Mouse (Mus musculus): ENCODE data around the gene Dnajc30.

DNA sequence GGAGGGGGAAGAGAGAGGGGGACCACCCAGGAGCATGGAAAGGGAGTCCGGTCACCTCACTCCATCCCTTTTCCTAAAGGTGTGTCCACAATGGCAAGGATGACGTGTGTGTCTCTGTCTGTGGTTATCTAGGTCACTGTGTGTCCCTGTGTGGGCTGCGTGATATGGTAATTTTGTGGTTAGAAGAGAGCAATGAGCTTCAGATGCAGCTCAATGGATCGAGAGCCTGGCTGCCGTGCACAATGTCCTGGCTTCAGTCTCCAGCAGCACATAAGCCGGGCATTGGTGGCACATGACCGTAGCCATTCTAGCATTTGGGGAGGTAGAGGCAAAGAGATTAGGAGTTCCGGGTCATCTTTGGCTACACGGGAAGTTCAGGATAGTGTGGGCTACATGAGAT is 24.5 kb upstream of the Dnajc30 start:
- TF ChIP-seq GATA1 (IDR thresholded peaks at IDR 0.05; ENCODE audit: borderline replicate concordance, low read length) (no peak), FLI1 (IDR thresholded peaks at IDR 0.05; ENCODE audit: low read length) (no peak)
